ENCODE assay signal across 15 mouse cellular contexts in genomic region chr5:144755191-144755590, GRCm38 (mm10). TPM values are rescaled to one million over a fixed set of nuclear protein-coding genes. Genes with fewer than 3 reads are reported as not detected.
"Had no signal": no experiment of that assay in that cellular context is flagged by ENCODE, and none has a peak within 500 bp of the region (broad histone marks: within the 10 kb centered on the region; RNA-seq: fewer than 3 reads in every experiment).

No protein-coding gene starts in this region.

- H3K9me3 ChIP-seq: liver, embryonic 13.5 days had no signal

- DNase-seq: kidney, postnatal 10 days; kidney, postnatal 36 days; layer of hippocampus, postnatal 36 days; liver, embryonic 13.5 days; lung, adult 2 months; lung, postnatal 14 days; lung, postnatal 4 days; midbrain, embryonic 14.5 days; thymus, adult 18-20 months; thymus, postnatal 36 days had no signal

- H3K27ac ChIP-seq: left cerebral cortex, adult 2 months; liver, embryonic 13.5 days had no signal

- H3K9ac ChIP-seq: liver, embryonic 13.5 days had no signal

- H3K4me3 ChIP-seq: left cerebral cortex, adult 2 months; liver, embryonic 13.5 days had no signal

- H3K36me3 ChIP-seq: liver, embryonic 13.5 days had no signal

- H3K4me2 ChIP-seq: liver, embryonic 13.5 days; midbrain, embryonic 11.5 days had no signal

RNA-seq across cellular contexts. Expression of gene Tmem130, which starts 6.4 kb away (rescaled TPM):
- total RNA-seq: liver, adult 2 months; megakaryocyte progenitor cell, adult 5-6 weeks had no signal
- polyA plus RNA-seq: spleen, adult 2 months had no signal
